Mouse (Mus musculus): ENCODE measurements at regions not wholly inside any gene's neighbourhood (a gene's known extent, or its start where the extent isn't known, plus 50 kb on each side); places are given as distances from the start of the nearest gene placed in this dataset.

GRCm38 (mm10) chr10:8060987-8061386, 105.0 kb upstream of the Tab2 start:
- no peak for TF ChIP-seq CTCF (IDR thresholded peaks at IDR 0.05; ENCODE audit: low read depth)
- no peak for TF ChIP-seq EP300 (optimal IDR thresholded peaks at IDR 0.05)

Measured in stomach, postnatal 0 days (tissue).